Mouse (Mus musculus) sigmoid colon, adult 10 weeks (tissue): ENCODE results near the gene Tspan7. TPM values are rescaled to one million over a fixed set of nuclear protein-coding genes. Genes with fewer than 3 reads are reported as not detected.

Experiments used
- polyA plus RNA-seq: library from polyadenylated mRNA; stranded (reverse); fragments of 350-450 nt; fragmentation: Illumina TruSeq; extraction: RNeasy Lipid Tissue Mini Kit (QIAGEN cat#74804); gene quantifications from one replicate; pipeline ENCODE4 v1.2.3, GENCODE M21; 2014; ENCODE audit warnings: low read depth, low replicate concordance

Gene Tspan7
- polyA plus RNA-seq = 75.0 TPM

DNA sequence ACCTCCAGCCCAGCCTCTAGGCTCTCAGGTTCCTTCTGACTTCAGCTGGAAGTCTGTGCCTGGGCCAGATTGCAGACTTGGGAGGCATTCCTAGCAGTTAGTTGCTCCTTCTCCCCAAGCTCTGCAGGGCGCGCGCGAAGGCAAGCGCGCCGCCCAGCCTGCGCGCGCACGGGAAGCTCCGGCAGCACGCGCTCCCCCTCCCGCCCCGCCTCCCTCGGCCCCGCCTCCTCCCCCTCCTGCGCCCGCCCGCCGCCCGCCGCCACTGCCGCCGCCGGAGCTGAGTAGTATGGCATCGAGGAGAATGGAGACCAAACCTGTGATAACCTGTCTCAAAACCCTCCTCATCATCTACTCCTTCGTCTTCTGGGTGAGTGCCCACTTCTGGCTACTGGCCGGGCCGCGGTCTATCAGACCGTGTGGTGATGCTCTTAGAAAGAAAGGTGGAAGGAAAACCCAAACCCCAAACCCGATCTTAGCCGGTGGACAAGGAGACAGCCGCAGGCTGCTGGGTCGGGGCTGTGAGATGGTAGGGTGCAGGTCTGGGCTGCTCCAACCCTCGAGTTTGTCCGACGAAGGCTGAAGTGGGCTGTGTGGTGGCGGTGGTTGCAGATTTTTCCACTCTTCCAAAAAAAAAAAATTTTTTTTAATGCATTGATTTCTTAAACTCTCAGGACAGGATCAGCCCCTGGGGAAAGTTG is at the start of gene Tspan7:
TSS of gene Tspan7 (plus strand) at position 287 of the 698 bp plus-strand sequence.

Other genes starting within 250 kb of the Tspan7 start
- gene Otc, start 232.9 kb upstream of the Tspan7 start, polyA plus RNA-seq = 40.2 TPM
- 12.3 TPM for gene Mid1ip1, start 229.9 kb downstream of the Tspan7 start, polyA plus RNA-seq